Mouse (Mus musculus): ENCODE measurements around the gene Tiam1. TPM values are rescaled to one million over a fixed set of nuclear protein-coding genes. Genes with fewer than 3 reads are reported as not detected.

Tiam1 gene
- polyA plus RNA-seq, 1 experiment from 2014 or later: 24.1 TPM

- no peak overlapping the region for H3K27ac ChIP-seq (ENCODE audit: low read length)
- H3K4me3 ChIP-seq (replicated peaks; ENCODE audit: low read length): no peak overlapping the region
- WGBS: 57% methylated on average over 8 of the region's 8 CpGs
- no peak for ATAC-seq (ENCODE audit: insufficient read depth, low FRiP score)
- no peaks in the 10 kb centered on the region for H3K9me3 ChIP-seq (replicated peaks; ENCODE audit: control insufficient read depth, low read length)
- H3K4me2 ChIP-seq (ENCODE audit: low read depth, low read length): no peak overlapping the region
- H3K9ac ChIP-seq (ENCODE audit: low read length): no peak overlapping the region
- H3K36me3 ChIP-seq (ENCODE audit: control insufficient read depth, insufficient read depth, low read length): no peaks in the 10 kb centered on the region
- H3K4me1 ChIP-seq (ENCODE audit: control insufficient read depth, insufficient read depth, low read length): no peaks in the 10 kb centered on the region
- no peaks in the 10 kb centered on the region for H3K27me3 ChIP-seq (ENCODE audit: control insufficient read depth, insufficient read depth, low read length)
Observed at GRCm38 (mm10) chr16:90177425-90177824, 33.9 kb upstream of the Tiam1 start.

DNA sequence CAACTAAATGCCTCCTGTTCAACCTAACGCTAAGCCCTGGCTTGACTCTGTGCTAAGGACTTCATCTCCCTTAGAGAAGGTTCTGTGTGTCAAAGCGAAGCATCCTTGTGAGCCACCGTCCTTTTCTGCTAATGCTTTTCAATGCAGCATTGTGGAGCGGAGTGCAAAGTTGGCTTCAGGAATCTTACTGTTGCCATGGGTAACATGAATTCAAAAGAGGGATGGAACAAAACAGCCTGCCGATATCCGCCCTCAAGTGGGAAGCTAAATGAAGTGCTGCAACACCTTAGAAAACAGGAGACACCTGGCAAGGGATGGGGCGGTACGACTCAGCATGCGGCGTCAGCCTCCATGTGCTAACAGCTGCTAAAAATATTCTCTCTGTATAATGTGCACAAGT lies 32.9 kb upstream of the Tiam1 start:
- no peak overlapping the region for H3K9ac ChIP-seq (ENCODE audit: low read length)
- WGBS: 46% methylated on average over 10 of the region's 10 CpGs
- H3K4me3 ChIP-seq (replicated peaks; ENCODE audit: low read length): no peak overlapping the region
- no peak overlapping the region for H3K27ac ChIP-seq (ENCODE audit: low read length)
- H3K36me3 ChIP-seq (ENCODE audit: control insufficient read depth, insufficient read depth, low read length): no peaks in the 10 kb centered on the region
- H3K27me3 ChIP-seq (ENCODE audit: control insufficient read depth, insufficient read depth, low read length): no peaks in the 10 kb centered on the region
- no peaks in the 10 kb centered on the region for H3K4me1 ChIP-seq (ENCODE audit: control insufficient read depth, insufficient read depth, low read length)
- ATAC-seq (ENCODE audit: insufficient read depth, low FRiP score): no peak
- H3K4me2 ChIP-seq (ENCODE audit: low read depth, low read length): no peak overlapping the region
- H3K9me3 ChIP-seq (replicated peaks; ENCODE audit: control insufficient read depth, low read length): no peaks in the 10 kb centered on the region

GRCm38 (mm10) chr16:90171416-90171815 lies 27.8 kb upstream of the Tiam1 start:
- H3K4me1 ChIP-seq (ENCODE audit: control insufficient read depth, insufficient read depth, low read length): no peaks in the 10 kb centered on the region
- no peak overlapping the region for H3K4me3 ChIP-seq (replicated peaks; ENCODE audit: low read length)
- no peaks in the 10 kb centered on the region for H3K9me3 ChIP-seq (replicated peaks; ENCODE audit: control insufficient read depth, low read length)
- no peak overlapping the region for H3K9ac ChIP-seq (ENCODE audit: low read length)
- no peak overlapping the region for H3K4me2 ChIP-seq (ENCODE audit: low read depth, low read length)
- H3K27ac ChIP-seq (ENCODE audit: low read length): no peak overlapping the region
- no peaks in the 10 kb centered on the region for H3K27me3 ChIP-seq (ENCODE audit: control insufficient read depth, insufficient read depth, low read length)
- H3K36me3 ChIP-seq (ENCODE audit: control insufficient read depth, insufficient read depth, low read length): no peaks in the 10 kb centered on the region
- no peak for ATAC-seq (ENCODE audit: insufficient read depth, low FRiP score)
- WGBS: 56% methylated on average over 8 of the region's 8 CpGs

GRCm38 (mm10) chr16:90170676-90171075 lies 27.1 kb upstream of the Tiam1 start:
- Histone ChIP-seq H3K27ac (ENCODE audit: low read length) (no peak overlapping the region), H3K4me2 (ENCODE audit: low read depth, low read length) (no peak overlapping the region), H3K27me3 (ENCODE audit: control insufficient read depth, insufficient read depth, low read length) (no peaks in the 10 kb centered on the region), H3K9ac (ENCODE audit: low read length) (no peak overlapping the region), H3K4me3 (replicated peaks; ENCODE audit: low read length) (no peak overlapping the region), H3K36me3 (ENCODE audit: control insufficient read depth, insufficient read depth, low read length) (no peaks in the 10 kb centered on the region), H3K9me3 (replicated peaks; ENCODE audit: control insufficient read depth, low read length) (no peaks in the 10 kb centered on the region), H3K4me1 (ENCODE audit: control insufficient read depth, insufficient read depth, low read length) (no peaks in the 10 kb centered on the region)
- WGBS: 87% methylated on average over 1 of the region's 1 CpGs
- no peak for ATAC-seq (ENCODE audit: insufficient read depth, low FRiP score)

GRCm38 (mm10) chr16:90169863-90170630 lies 26.5 kb upstream of the Tiam1 start:
- Histone ChIP-seq H3K9me3 (replicated peaks; ENCODE audit: control insufficient read depth, low read length) (no peaks in the 10 kb centered on the region), H3K4me2 (ENCODE audit: low read depth, low read length) (no peak overlapping the region), H3K27ac (ENCODE audit: low read length) (peak overlapping the region; percentile 4; the same call in 1 of the 2 replicates), H3K27me3 (ENCODE audit: control insufficient read depth, insufficient read depth, low read length) (no peaks in the 10 kb centered on the region), H3K4me3 (replicated peaks; ENCODE audit: low read length) (no peak overlapping the region), H3K9ac (ENCODE audit: low read length) (no peak overlapping the region), H3K4me1 (ENCODE audit: control insufficient read depth, insufficient read depth, low read length) (no peaks in the 10 kb centered on the region), H3K36me3 (ENCODE audit: control insufficient read depth, insufficient read depth, low read length) (no peaks in the 10 kb centered on the region)
- 49% methylated on average over 13 of the region's 13 CpGs for WGBS
- no peak for ATAC-seq (ENCODE audit: insufficient read depth, low FRiP score)

GRCm38 (mm10) chr16:90167646-90168045 lies 24.1 kb upstream of the Tiam1 start:
- Histone ChIP-seq H3K27ac (ENCODE audit: low read length) (no peak overlapping the region), H3K4me3 (replicated peaks; ENCODE audit: low read length) (no peak overlapping the region), H3K4me2 (ENCODE audit: low read depth, low read length) (no peak overlapping the region), H3K36me3 (ENCODE audit: control insufficient read depth, insufficient read depth, low read length) (no peaks in the 10 kb centered on the region), H3K9me3 (replicated peaks; ENCODE audit: control insufficient read depth, low read length) (no peaks in the 10 kb centered on the region), H3K9ac (ENCODE audit: low read length) (no peak overlapping the region), H3K27me3 (ENCODE audit: control insufficient read depth, insufficient read depth, low read length) (no peaks in the 10 kb centered on the region), H3K4me1 (ENCODE audit: control insufficient read depth, insufficient read depth, low read length) (no peaks in the 10 kb centered on the region)
- 32% methylated on average over 10 of the region's 10 CpGs for WGBS
- no peak for ATAC-seq (ENCODE audit: insufficient read depth, low FRiP score)

- Histone ChIP-seq H3K9me3 (replicated peaks; ENCODE audit: control insufficient read depth, low read length) (no peaks in the 10 kb centered on the region), H3K27me3 (ENCODE audit: control insufficient read depth, insufficient read depth, low read length) (no peaks in the 10 kb centered on the region), H3K36me3 (ENCODE audit: control insufficient read depth, insufficient read depth, low read length) (no peaks in the 10 kb centered on the region), H3K9ac (ENCODE audit: low read length) (no peak overlapping the region), H3K4me2 (ENCODE audit: low read depth, low read length) (no peak overlapping the region), H3K4me1 (ENCODE audit: control insufficient read depth, insufficient read depth, low read length) (no peaks in the 10 kb centered on the region), H3K27ac (ENCODE audit: low read length) (no peak overlapping the region), H3K4me3 (replicated peaks; ENCODE audit: low read length) (no peak overlapping the region)
- ATAC-seq (ENCODE audit: insufficient read depth, low FRiP score): no peak
- WGBS: 73% methylated on average over 2 of the region's 2 CpGs
Observed at GRCm38 (mm10) chr16:90165435-90165834, 21.9 kb upstream of the Tiam1 start.

DNA sequence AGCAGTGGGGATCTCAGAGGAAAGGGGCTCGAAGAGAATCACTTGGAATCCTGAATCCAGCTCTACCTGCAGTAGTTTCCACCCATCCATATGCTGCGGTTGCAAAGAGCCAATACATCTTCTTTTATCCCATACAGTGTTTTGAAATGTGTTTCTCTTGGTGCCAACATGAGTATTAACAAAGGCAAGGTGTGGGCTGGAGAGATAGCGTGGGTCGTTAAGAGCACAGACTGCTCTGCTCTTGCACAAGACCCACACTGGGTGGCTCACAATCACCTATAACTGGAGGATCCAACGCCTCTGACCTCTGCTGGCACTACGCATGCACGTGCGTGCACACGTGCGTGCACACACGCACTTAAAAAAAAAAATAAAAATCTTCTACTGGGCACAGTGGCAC lies 21.4 kb upstream of the Tiam1 start:
- Histone ChIP-seq H3K27me3 (ENCODE audit: control insufficient read depth, insufficient read depth, low read length) (no peaks in the 10 kb centered on the region), H3K4me2 (ENCODE audit: low read depth, low read length) (no peak overlapping the region), H3K4me1 (ENCODE audit: control insufficient read depth, insufficient read depth, low read length) (no peaks in the 10 kb centered on the region), H3K4me3 (replicated peaks; ENCODE audit: low read length) (no peak overlapping the region), H3K9me3 (replicated peaks; ENCODE audit: control insufficient read depth, low read length) (no peaks in the 10 kb centered on the region), H3K9ac (ENCODE audit: low read length) (no peak overlapping the region), H3K27ac (ENCODE audit: low read length) (no peak overlapping the region), H3K36me3 (ENCODE audit: control insufficient read depth, insufficient read depth, low read length) (no peaks in the 10 kb centered on the region)
- 89% methylated on average over 11 of the region's 11 CpGs for WGBS
- no peak for ATAC-seq (ENCODE audit: insufficient read depth, low FRiP score)

DNA sequence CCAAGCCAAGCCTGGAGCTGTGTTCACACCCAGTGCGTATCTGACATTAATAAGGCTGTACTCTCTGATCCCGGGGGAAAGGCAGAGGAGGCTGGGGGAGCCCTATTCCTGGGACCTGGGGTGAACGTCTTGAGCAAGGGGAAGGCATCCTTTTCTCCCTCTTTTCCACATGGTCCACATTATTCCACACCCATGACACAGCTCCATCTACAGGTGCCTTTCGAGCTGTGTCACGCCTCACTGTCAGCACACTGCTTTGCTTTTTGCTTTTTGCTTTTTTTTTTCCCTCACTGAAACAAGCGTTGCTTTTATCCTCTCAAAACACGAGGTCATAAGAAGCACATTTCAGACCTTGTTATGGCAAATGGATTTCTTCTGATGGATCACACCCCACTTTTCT lies 11.5 kb upstream of the Tiam1 start:
- Histone ChIP-seq H3K27ac (ENCODE audit: low read length) (no peak overlapping the region), H3K27me3 (ENCODE audit: control insufficient read depth, insufficient read depth, low read length) (no peaks in the 10 kb centered on the region), H3K9me3 (replicated peaks; ENCODE audit: control insufficient read depth, low read length) (no peaks in the 10 kb centered on the region), H3K9ac (ENCODE audit: low read length) (no peak overlapping the region), H3K4me2 (ENCODE audit: low read depth, low read length) (no peak overlapping the region), H3K4me1 (ENCODE audit: control insufficient read depth, insufficient read depth, low read length) (0 out of 2 replicates have a peak, but pooled peaks cover 2% of the 10 kb centered on the region), H3K4me3 (replicated peaks; ENCODE audit: low read length) (no peak overlapping the region), H3K36me3 (ENCODE audit: control insufficient read depth, insufficient read depth, low read length) (no peaks in the 10 kb centered on the region)
- 35% methylated on average over 7 of the region's 7 CpGs for WGBS
- no peak for ATAC-seq (ENCODE audit: insufficient read depth, low FRiP score)

Measured in stomach, embryonic 16.5 days (tissue).